Mouse (Mus musculus) mature B cell (primary cell): ENCODE results near the gene Tagln3.

ENCODE experiments used
- in situ Hi-C: fragments of 300-500 bp; cut with MboI; formaldehyde crosslinking; loops from 2 replicates; pipeline ENCODE4 v1.14.3; 2019

Gene Tagln3

DNA sequence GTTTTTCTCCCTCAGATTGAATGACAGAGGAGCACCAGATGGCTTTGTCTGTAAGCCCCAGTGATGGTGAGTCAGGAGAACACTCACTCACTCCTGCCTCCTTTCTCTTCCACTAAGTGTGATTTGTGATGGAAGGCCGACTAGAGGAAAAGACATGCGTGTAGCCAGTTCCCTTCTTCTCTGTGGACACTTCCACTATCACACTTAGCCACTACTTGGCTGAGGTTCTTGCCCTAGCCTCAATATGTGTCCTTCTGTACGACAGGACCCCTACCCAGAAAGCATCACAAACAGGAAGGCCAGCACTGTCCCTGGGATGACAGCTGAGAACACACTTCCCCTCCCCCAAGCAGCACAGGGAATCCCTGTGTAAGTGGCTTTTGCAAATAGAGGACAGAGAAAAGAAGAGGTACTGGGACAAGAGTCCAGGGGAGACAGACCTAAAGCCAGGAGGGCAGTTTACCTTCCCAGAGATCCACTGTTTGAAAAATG lies 1.9 kb downstream of the Tagln3 start:
- in situ Hi-C loops: no loop called here

DNA sequence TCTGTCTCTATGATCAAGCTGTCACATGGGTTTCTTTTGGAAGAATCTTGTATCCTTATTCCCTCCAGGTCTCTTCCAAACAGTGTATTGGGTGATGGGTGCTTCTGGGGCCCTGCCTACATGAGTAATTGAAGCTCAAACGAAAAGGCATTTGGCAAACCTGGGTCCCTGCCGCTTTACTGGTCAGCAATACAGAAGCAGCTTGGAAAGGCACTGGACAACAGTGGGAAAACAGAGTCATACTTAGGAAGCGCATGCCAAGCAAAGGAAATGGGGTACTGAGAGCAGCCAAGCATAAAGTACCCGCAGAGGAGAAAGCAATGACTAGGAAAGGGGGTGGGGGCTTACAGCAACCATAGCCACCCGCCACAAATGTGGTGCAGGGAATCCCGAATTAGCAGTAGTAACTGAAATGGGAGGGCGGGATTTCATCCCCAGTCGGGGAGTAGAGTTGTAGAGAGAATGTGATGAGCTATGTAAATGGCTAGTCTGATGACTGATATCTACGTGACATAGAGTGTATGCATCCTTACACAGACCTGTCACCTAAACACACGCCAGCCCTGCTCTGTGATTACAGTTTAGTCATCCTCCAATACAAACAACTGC lies 4.3 kb downstream of the Tagln3 start:
- in situ Hi-C loops: no loop called here

- in situ Hi-C loops: no loop called here
Measured at GRCm38 (mm10) chr16:45718296-45718695, 6.1 kb downstream of the Tagln3 start.

DNA sequence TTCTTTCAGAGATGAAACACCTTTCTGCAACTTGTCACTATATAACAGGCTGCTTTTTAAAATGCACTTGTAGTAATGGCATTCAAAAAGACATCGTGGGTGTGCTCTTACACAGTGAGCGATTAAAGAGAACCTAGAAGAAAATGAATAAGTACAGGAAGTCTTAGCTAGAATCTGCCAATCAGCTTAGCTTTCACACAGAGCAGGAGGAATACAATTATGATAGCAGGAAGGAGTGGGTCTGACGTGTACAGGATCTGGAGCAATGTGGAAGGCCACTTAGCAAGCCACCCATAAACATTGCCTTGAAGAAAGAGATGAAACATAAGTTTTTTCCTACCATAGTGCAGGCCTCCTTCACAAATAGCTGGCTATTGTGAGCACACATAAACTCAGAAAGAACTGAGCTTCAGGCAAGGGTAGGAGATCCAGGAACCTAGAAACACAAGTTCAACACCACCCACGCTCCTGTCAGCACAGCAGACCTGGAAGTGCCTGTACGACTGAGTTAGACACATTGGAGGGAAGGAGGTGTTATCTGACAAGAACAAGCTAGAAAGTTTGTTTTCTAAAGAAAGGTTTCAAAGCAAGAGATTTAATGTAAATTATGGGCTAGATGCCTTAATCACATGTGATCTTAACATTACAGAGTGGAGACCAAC lies 9.8 kb downstream of the Tagln3 start:
- in situ Hi-C loops: no loop called here

- in situ Hi-C loops: no loop called here
Measured at GRCm38 (mm10) chr16:45713878-45714277, 10.5 kb downstream of the Tagln3 start.

- in situ Hi-C loops: no loop called here
Measured at GRCm38 (mm10) chr16:45713261-45713660, 11.1 kb downstream of the Tagln3 start.

- in situ Hi-C loops: no loop called here
Measured at GRCm38 (mm10) chr16:45711263-45711662, 13.1 kb downstream of the Tagln3 start.

- in situ Hi-C loops: no loop called here
Measured at GRCm38 (mm10) chr16:45699301-45699700, 25.1 kb downstream of the Tagln3 start.

DNA sequence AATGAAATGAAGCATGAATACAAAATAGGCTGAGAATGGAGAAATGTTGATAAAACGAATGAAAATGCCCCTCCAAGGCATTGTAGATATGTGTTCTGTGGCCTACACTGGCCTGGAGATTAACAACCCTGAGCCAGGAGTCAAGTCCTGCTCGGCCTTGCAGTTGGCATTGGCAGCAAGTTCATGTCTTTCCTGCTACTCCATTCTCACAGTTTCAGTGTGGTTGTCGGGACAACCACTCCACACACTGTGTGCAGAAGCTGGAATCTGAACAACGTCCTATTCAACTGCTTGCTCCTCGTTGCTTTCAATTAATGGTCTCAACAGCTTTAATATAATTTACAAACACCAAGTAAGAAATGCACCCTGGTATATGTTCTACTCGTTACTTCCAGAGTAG lies 26.4 kb downstream of the Tagln3 start:
- in situ Hi-C loops: no loop called here

GRCm38 (mm10) chr16:45695445-45696160 lies 28.8 kb downstream of the Tagln3 start:
- in situ Hi-C loops: no loop called here

DNA sequence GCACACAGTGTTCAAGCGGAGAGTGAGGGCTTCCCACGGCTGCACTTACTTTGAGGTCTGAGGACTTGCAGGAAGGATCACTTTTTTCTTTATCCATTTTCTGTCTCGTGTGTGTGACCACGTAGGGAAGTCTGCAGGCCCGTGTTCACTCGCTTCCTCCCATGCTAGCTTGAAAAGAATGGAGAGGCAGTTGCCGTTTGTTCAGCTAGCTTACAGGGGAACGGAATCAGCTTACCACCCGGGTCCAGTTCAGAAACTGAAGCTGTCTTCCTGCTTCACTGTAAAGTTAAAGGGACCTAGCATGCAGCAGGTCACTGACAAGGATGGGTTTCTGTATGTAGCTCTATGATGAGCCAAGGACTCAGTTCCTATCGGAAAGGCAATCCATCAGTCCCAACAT lies 30.9 kb downstream of the Tagln3 start, which contains the start of gene Tmprss7:
Gene Tmprss7 (minus strand): TSS at position 101 of the 400 bp plus-strand sequence.
- in situ Hi-C loops: no loop called here

DNA sequence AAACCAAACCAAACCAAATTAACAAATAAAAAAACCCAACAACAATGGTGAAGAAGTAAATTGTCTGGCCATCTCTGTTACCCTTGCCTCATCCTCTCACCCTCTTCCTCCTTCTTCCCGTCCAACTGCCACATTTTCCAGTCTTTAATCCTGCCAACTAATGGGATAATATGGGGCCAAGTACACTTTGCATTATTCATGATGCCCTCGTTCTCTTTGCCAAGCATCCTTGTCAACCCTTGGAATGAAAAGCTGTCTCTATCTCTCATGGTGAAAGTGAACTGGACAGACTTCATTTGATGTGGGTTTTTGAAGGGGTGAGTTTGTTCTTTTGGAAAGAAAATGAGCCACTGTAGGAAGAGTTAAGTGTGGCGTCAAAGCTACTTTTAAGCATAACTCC lies 31.6 kb downstream of the Tagln3 start:
- in situ Hi-C loops: no loop called here

- in situ Hi-C loops: no loop called here
Measured at GRCm38 (mm10) chr16:45690178-45690577, 34.2 kb downstream of the Tagln3 start.

DNA sequence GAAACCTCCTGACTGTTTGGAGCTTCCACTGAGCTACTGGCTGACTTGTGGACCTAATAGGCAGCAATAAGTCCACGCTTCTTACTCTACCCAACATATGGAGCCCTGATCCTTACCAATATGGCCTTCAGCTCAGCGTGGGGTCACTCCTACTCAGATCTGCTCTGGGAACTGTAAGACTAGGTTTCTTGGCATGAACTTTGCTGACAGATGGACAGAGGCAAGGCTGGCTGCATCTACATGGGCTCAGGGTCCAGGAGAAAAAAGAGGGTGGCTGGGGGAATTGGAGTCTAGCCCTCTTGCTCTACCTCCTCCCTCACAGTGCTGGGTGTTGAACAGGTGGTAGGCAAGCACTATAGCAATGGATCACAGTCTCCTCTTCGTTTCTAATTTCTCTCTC lies 37.6 kb downstream of the Tagln3 start:
- in situ Hi-C loops: no loop called here

DNA sequence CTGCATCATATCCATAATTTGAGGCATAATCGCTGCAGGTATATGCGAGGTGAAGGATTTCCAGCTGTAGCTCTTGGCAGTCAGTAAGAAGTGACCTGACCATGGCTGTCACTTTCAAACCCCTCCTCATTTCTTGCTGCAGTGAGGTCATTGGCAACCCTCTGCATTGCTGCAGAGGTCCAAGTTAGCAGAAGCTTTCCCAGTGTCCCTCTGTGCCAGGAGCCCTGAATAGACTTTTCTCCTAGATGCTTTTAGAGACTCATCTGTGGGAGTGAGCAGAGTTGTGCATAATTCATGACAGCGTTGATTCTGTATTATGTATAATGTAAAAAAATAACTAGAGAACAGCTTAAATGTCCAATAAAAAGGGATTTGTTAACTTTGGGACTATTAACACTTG lies 39.1 kb downstream of the Tagln3 start:
- in situ Hi-C loops: no loop called here

GRCm38 (mm10) chr16:45684815-45685214 lies 39.6 kb downstream of the Tagln3 start:
- in situ Hi-C loops: no loop called here

- in situ Hi-C loops: no loop called here
Measured at GRCm38 (mm10) chr16:45676462-45676861, 47.9 kb downstream of the Tagln3 start.

DNA sequence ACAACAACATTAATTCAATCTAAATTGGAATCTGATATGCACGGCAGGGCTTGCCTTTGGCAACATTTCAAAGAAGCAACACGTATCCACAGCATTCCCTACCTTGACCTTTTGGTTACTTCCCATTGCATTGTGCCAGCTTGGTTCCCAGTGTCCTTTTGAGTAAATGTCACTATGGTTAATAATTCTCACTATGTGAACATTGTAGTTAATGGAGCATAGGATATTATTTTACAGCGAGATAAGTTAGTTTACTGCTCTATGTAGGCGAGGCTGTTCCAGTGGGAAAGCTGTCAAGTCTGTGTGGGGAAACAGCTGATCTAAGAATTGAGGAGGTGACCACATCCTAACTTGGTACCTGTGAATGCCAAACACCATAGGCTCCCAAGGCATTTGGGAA lies 54.4 kb downstream of the Tagln3 start:
- in situ Hi-C loops: no loop called here

GRCm38 (mm10) chr16:45668178-45668577 lies 56.2 kb downstream of the Tagln3 start:
- in situ Hi-C loops: no loop called here

- in situ Hi-C loops: no loop called here
Measured at GRCm38 (mm10) chr16:45666136-45666535, 58.3 kb downstream of the Tagln3 start.

GRCm38 (mm10) chr16:45662381-45662780 lies 62.0 kb downstream of the Tagln3 start:
- in situ Hi-C loops: no loop called here
